Mouse (Mus musculus): ENCODE results near the gene Klrb1c. TPM values are rescaled to one million over a fixed set of nuclear protein-coding genes. Genes with fewer than 3 reads are reported as not detected.
"Not testable (repeated sequence)": the region's sequence is repeated elsewhere in the genome, so short reads cannot be mapped to it uniquely, and the experiment has no call there.

Klrb1c gene
- polyA plus RNA-seq, 1 experiment from 2014 or later: 0.17 TPM

DNA sequence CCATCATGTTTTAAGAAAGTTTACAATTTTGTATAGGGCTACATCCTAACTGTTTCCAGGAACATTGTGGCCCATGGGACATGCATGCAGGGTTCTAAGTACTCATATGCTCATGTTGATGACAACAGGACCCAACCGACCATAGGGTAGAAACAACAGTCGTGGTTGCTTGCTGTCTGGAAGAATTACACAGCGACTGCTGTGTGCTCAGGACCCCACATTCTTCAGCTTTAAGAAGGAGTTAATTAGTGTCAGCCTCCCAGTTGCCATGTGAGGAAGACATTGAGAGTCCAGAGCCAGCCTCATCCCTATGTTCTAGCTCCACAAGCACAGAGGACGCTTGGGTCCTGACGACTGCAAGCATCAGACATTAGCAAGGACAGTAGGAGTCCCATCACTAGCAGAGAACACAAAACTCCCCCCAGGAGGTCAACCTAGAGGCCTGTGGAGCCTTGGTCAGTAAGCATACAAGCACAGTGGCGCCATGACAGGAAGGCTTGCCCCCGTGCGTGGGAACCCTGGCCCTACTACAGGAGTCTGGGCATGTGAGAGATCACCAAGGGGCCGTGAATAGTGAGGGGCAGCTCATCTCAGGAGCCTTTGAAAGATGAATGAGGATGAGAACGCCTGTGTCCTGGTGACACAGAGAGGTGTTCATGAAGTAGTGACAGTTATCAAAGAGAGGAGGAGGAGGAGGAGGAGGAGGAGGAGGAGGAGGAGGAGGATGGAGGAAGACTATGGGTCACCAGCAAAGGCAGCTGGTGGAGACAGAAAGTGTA is 25.9 kb downstream of the Klrb1c start:
- ATAC-seq (replicated peaks; ENCODE audit: low FRiP score); H3K4me1 ChIP-seq; H3K27me3 ChIP-seq; H3K9me3 ChIP-seq (replicated peaks); H3K36me3 ChIP-seq: not testable (repeated sequence)
- Histone ChIP-seq H3K9ac (peak overlapping the region; percentile 48; the same call in 1 of the 2 replicates), H3K27ac (0 out of 2 replicates have a peak overlapping the region, but pooled peaks have one; percentile 84), H3K4me2 (peak overlapping the region; percentile 72), H3K4me3 (replicated peaks) (peak overlapping the region; percentile 61)
- 70% methylated on average over 10 of the region's 10 CpGs for WGBS

GRCm38 (mm10) chr6:128761144-128761540 is 27.9 kb downstream of the Klrb1c start:
- H3K27ac ChIP-seq: 0 out of 2 replicates have a peak overlapping the region, but pooled peaks have one; percentile 19
- peak overlapping the region; percentile 55 for H3K4me2 ChIP-seq
- WGBS: 49% methylated on average over 5 of the region's 5 CpGs
- H3K4me1 ChIP-seq: peaks cover 8% of the 10 kb centered on the region
- H3K4me3 ChIP-seq (replicated peaks): peak overlapping the region; percentile 71
- H3K9ac ChIP-seq: peak overlapping the region; percentile 35; the same call in 1 of the 2 replicates
- H3K27me3 ChIP-seq: no peaks in the 10 kb centered on the region
- no peaks in the 10 kb centered on the region for H3K36me3 ChIP-seq
- no peak for ATAC-seq (replicated peaks; ENCODE audit: low FRiP score)
- H3K9me3 ChIP-seq (replicated peaks): no peaks in the 10 kb centered on the region

GRCm38 (mm10) chr6:128760416-128761143 is 28.4 kb downstream of the Klrb1c start:
- Histone ChIP-seq H3K4me2 (peak overlapping the region; percentile 55), H3K9ac (peak overlapping the region; percentile 59), H3K27ac (peak overlapping the region; percentile 87), H3K4me3 (replicated peaks) (peak overlapping the region; percentile 71)
- not testable (repeated sequence) for H3K36me3 ChIP-seq; H3K4me1 ChIP-seq; H3K27me3 ChIP-seq; H3K9me3 ChIP-seq (replicated peaks)
- ATAC-seq (replicated peaks; ENCODE audit: low FRiP score): peak; percentile 73
- 0% methylated on average over 44 of the region's 44 CpGs for WGBS

DNA sequence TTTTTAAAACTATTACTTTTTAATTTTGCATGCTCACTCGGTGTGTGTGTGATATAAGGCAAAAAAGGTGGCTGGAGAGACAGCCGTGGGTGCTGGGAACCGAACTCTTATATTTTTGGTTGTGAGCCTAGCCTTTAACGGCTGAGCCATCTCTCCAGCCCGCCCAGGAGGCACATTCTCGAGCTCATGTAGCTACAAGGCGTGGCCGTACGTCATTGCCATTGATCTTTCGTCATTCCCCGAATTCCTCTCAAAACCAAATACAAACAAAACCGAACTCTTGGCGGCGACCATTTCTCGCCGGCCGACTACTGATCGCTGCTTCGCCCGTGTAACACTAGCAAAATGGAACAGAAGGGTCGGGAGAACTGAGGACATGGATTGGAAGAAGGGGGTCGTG is 29.0 kb downstream of the Klrb1c start:
- peak overlapping the region; percentile 53 for H3K4me2 ChIP-seq
- peak overlapping the region; percentile 71 for H3K4me3 ChIP-seq (replicated peaks)
- under 1% methylated on average over 22 of the region's 22 CpGs for WGBS
- H3K9ac ChIP-seq: peak overlapping the region; percentile 59
- not testable (repeated sequence) for H3K9me3 ChIP-seq (replicated peaks); H3K4me1 ChIP-seq; H3K27me3 ChIP-seq; H3K36me3 ChIP-seq
- peak overlapping the region; percentile 87 for H3K27ac ChIP-seq
- peak; percentile 43 for ATAC-seq (replicated peaks; ENCODE audit: low FRiP score)

GRCm38 (mm10) chr6:128759221-128759950 is 29.6 kb downstream of the Klrb1c start:
- ATAC-seq (replicated peaks; ENCODE audit: low FRiP score): no peak
- no peaks in the 10 kb centered on the region for H3K9me3 ChIP-seq (replicated peaks)
- peak overlapping the region; percentile 71 for H3K4me3 ChIP-seq (replicated peaks)
- no peak overlapping the region for H3K27ac ChIP-seq
- H3K36me3 ChIP-seq: no peaks in the 10 kb centered on the region
- 81% methylated on average over 5 of the region's 5 CpGs for WGBS
- peaks cover 8% of the 10 kb centered on the region for H3K4me1 ChIP-seq
- no peak overlapping the region for H3K9ac ChIP-seq
- no peaks in the 10 kb centered on the region for H3K27me3 ChIP-seq
- peak overlapping the region; percentile 53; the same call in 1 of the 2 replicates for H3K4me2 ChIP-seq

DNA sequence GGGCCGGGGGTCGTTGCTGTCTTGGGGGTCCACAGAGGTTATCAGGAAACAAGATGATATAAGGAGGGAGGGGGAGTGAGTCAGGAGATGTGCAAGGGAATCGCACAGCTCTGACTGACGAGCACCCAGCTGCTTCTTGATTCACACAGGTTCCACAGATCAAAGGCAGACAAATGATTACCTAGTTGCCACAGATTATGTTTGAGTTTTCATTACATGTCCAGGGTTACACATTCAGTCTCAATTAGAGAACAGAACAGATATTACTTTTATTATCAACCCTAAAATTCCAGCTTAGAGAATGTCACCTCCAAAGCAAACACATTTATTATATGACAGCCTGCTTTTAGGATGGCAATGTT is 33.6 kb downstream of the Klrb1c start:
- H3K4me1 ChIP-seq; H3K4me3 ChIP-seq (replicated peaks); H3K9ac ChIP-seq; H3K27me3 ChIP-seq; ATAC-seq (replicated peaks; ENCODE audit: low FRiP score); H3K9me3 ChIP-seq (replicated peaks); H3K27ac ChIP-seq; H3K4me2 ChIP-seq; H3K36me3 ChIP-seq: not testable (repeated sequence)
- WGBS: 36% methylated on average over 4 of the region's 4 CpGs

DNA sequence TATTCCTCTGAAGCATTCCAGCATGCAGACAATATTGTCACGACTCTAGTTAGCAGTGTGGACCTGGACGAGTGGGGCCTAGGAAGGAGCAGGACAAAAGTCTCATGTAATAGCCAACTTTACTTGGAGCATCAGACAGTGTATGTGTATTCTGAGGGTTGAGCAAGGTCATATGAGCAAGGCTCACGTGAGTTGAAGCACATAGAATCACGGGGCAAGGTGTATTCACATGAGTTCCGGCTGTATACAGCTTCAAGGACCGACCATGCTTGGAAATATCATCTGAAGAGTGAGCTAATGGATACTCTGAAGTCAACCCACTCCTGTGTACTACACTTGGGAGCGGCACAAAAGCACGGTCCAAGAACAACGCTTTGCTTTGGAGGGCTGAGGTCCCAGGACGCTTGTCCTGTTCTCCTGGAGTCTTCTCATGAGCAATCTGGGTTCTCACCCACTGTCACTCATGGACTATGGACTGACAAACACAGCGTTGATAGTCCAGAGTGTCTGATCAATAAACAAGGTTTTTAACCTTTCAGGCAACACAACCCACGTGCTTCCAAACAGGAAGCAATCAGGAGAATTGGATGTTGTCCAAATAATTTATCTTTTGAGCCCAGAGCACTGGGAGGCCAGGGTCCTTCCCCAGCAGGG is 34.1 kb downstream of the Klrb1c start:
- not testable (repeated sequence) for H3K4me1 ChIP-seq; H3K9me3 ChIP-seq (replicated peaks); H3K36me3 ChIP-seq; H3K27ac ChIP-seq; H3K27me3 ChIP-seq; H3K9ac ChIP-seq; ATAC-seq (replicated peaks; ENCODE audit: low FRiP score); H3K4me3 ChIP-seq (replicated peaks)
- WGBS: 77% methylated on average over 12 of the region's 12 CpGs
- H3K4me2 ChIP-seq: peak overlapping the region; percentile 35; the same call in 1 of the 2 replicates

DNA sequence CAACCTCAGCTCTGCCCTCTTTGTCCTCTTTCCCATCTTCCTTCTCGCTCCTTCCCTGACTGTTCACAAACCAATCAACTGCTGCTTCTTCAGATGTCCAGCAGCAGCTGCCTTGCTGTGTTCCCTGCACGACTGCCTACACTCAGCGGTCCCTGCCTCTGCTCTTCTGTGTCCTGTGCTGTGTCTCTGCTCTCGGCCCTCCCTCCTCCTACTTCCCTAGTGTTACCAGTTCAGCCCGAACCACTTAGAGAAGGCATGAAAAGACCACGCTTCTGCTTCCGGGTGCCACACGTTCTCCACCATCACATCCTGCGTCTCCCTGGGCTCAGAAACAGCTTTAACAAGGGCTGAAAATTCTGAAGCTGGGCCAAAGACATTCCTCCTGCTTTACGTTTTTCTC is 34.8 kb downstream of the Klrb1c start:
- 38% methylated on average over 10 of the region's 10 CpGs for WGBS
- 0 out of 2 replicates have a peak overlapping the region, but pooled peaks have one; percentile 4 for H3K4me3 ChIP-seq (replicated peaks)
- H3K4me2 ChIP-seq: peak overlapping the region; percentile 35
- H3K9ac ChIP-seq; H3K4me1 ChIP-seq; H3K36me3 ChIP-seq; H3K9me3 ChIP-seq (replicated peaks); H3K27me3 ChIP-seq: not testable (repeated sequence)
- peak; percentile 78 for ATAC-seq (replicated peaks; ENCODE audit: low FRiP score)
- peak overlapping the region; percentile 60 for H3K27ac ChIP-seq

DNA sequence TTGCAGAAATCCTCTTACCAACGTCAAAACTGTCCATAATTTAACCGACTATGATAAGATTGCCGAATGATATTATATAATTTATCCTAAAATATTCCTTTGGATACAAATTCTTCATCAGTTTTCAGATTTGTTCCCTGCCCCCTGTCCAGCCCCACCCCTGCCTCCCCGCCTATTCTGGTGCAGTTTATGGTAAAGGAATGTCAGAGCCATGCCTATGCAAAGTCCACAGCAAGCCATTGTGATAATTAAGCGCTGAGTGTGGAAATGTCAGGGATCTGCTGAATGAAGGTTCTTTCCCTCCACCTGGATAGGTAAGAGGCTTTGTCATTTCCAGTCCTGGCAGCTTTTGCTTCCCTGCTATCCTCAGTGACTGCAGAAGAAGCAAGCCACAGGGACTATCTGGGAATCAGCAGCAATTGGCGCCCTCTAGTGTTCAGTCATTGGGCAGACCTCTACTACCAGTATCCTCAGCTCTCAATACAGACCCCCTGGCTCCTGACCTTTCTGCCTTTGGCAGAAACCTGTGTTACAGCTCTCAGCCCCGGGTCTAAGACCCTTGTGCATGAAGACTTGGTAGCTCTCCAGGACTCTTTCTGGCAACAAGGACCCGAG is 35.3 kb downstream of the Klrb1c start:
- peak; percentile 97 for ATAC-seq (replicated peaks; ENCODE audit: low FRiP score)
- H3K27ac ChIP-seq; H3K36me3 ChIP-seq; H3K4me1 ChIP-seq; H3K27me3 ChIP-seq; H3K9me3 ChIP-seq (replicated peaks); H3K9ac ChIP-seq: not testable (repeated sequence)
- H3K4me2 ChIP-seq: peak overlapping the region; percentile 35
- WGBS: 37% methylated on average over 8 of the region's 8 CpGs
- H3K4me3 ChIP-seq (replicated peaks): 0 out of 2 replicates have a peak overlapping the region, but pooled peaks have one; percentile 4

DNA sequence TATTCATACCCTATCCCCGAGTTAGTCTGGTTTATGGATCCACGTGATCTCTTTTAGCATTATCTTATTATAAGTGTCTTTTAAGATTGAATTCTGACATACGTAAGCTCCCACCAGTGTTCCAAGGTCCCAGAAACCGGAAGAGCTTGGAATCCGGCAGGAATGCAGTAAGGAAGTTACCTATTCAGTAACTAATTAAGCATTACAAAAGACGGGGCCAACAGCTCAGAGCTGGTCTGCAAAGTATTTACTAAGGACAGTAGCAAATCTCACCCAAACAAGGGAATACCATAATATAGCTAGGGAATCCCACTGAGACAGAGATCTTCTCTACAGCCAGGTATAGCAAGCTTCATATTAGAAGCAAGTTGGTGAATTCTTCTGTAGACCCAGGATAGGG is 42.0 kb downstream of the Klrb1c start:
- H3K9ac ChIP-seq; H3K27me3 ChIP-seq; H3K4me2 ChIP-seq; ATAC-seq (replicated peaks; ENCODE audit: low FRiP score); H3K4me1 ChIP-seq; H3K27ac ChIP-seq; H3K4me3 ChIP-seq (replicated peaks); H3K9me3 ChIP-seq (replicated peaks); H3K36me3 ChIP-seq: not testable (repeated sequence)
- WGBS: 78% methylated on average over 6 of the region's 6 CpGs

- no peaks in the 10 kb centered on the region for H3K9me3 ChIP-seq (replicated peaks)
- no peaks in the 10 kb centered on the region for H3K36me3 ChIP-seq
- no peak for ATAC-seq (replicated peaks; ENCODE audit: low FRiP score)
- no peak overlapping the region for H3K4me3 ChIP-seq (replicated peaks)
- 88% methylated on average over 7 of the region's 7 CpGs for WGBS
- peaks cover 9% of the 10 kb centered on the region for H3K4me1 ChIP-seq
- H3K27ac ChIP-seq: no peak overlapping the region
- no peaks in the 10 kb centered on the region for H3K27me3 ChIP-seq
- no peak overlapping the region for H3K4me2 ChIP-seq
- no peak overlapping the region for H3K9ac ChIP-seq
Observed at GRCm38 (mm10) chr6:128737445-128737844, 51.6 kb downstream of the Klrb1c start.

All from kidney, embryonic 15.5 days (tissue).